Mouse (Mus musculus) heart, adult 2 months (tissue): ENCODE measurements at regions not wholly inside any gene's neighbourhood (a gene's known extent, or its start where the extent isn't known, plus 50 kb on each side); places are given as distances from the start of the nearest gene placed in this dataset.

Source experiments
- DNase-seq, 2 experiments: peaks; one replicate each; pipeline ENCODE4 v3.0.0; 2021
- H3K27ac ChIP-seq: fragments of 200-600 bp; 2 replicates; pipeline ENCODE4 v1.8.1; 2022
- H3K27me3 ChIP-seq: fragments of 200-500 bp; 2 replicates; pipeline ENCODE4 v1.6.1; 2012; ENCODE audit warnings: mild to moderate bottlenecking, low read length, inconsistent platforms, mixed read lengths; ENCODE audit not compliant: control insufficient read depth, insufficient read depth
- H3K36me3 ChIP-seq: fragments of 200-500 bp; 2 replicates; pipeline ENCODE4 v1.6.1; 2012; ENCODE audit warnings: low read length, inconsistent platforms; ENCODE audit not compliant: control insufficient read depth, insufficient read depth
- H3K4me1 ChIP-seq: fragments of 200-500 bp; 2 replicates; pipeline ENCODE4 v1.6.1; 2011; ENCODE audit warnings: low read length; ENCODE audit not compliant: control insufficient read depth, insufficient read depth
- H3K4me3 ChIP-seq: fragments of 200-600 bp; 2 replicates; pipeline ENCODE4 v1.8.1; 2022
- H3K79me2 ChIP-seq: fragments of 200-500 bp; replicated peaks from 2 replicates; pipeline ENCODE4 v1.6.1; 2012; ENCODE audit warnings: mild to moderate bottlenecking, inconsistent platforms, low read length, moderate library complexity, mixed read lengths; ENCODE audit not compliant: control insufficient read depth, insufficient read depth
- H3K9ac ChIP-seq: fragments of 200-500 bp; 2 replicates; pipeline ENCODE4 v1.6.1; 2012; ENCODE audit warnings: low read depth, mild to moderate bottlenecking, control low read depth, inconsistent platforms, low read length, mixed read lengths
- CTCF ChIP-seq: fragments of 200-600 bp; IDR thresholded peaks from 2 replicates; pipeline ENCODE4 v1.8.1; 2022; ENCODE audit warnings: antibody characterized with exemption, mild to moderate bottlenecking, moderate library complexity
- EP300 ChIP-seq: fragments of 200-500 bp; IDR thresholded peaks from 2 replicates; pipeline ENCODE4 v1.6.1; 2011; ENCODE audit warnings: low read depth, low read length, control low read depth; ENCODE audit not compliant: insufficient read depth
- POLR2A ChIP-seq: fragments of 200-500 bp; IDR thresholded peaks from 2 replicates; pipeline ENCODE4 v1.6.1; 2011; ENCODE audit warnings: mild to moderate bottlenecking, low read depth, low read length, control low read depth; ENCODE audit not compliant: insufficient read depth
- WGBS: fragments of 180-500 bp; shearing (Covaris S2); methylation state at CpG from one replicate; pipeline ENCODE4 v1.1.7; 2018; 5-methylcytosine and 5-hydroxymethylcytosine counted together
- intact Hi-C: fragments of 180-260 bp; cut with DNase I; formaldehyde crosslinking; loops from one replicate; pipeline ENCODE4 v1.15.1; 2025

DNA sequence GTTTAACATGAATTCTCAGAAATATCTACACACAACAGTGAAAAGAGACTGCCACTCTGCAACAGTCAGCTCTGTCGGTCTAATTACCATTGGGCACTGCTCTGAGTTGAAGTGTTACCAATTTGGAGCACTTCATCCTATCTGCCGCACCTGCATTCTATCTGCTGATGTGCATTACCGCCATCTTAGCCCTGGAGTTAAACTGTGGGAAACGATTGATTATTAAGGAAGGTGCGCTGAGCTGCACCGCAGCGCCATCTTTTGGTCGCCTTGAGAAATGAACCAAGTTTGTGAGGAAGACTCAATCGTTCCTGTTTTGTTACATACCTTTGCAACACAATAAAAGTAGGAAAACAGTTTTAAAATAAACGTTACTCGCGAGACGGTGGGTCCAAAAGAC is 110.5 kb downstream of the Rergl start:
- WGBS, result 5% methylated on average over 13 of the region's 13 CpGs
- H3K27ac ChIP-seq, result no peak overlapping the region
- TF ChIP-seq POLR2A, result no peak
- peak; percentile 58 for TF ChIP-seq CTCF
- intact Hi-C loops, result no loop called here
- H3K79me2 ChIP-seq, result no peaks in the 10 kb centered on the region
- no peak overlapping the region for H3K9ac ChIP-seq
- no peaks in the 10 kb centered on the region for H3K36me3 ChIP-seq
- no peaks in the 10 kb centered on the region for H3K27me3 ChIP-seq
- no peak overlapping the region for H3K4me3 ChIP-seq
- no peak for DNase-seq
- no peaks in the 10 kb centered on the region for H3K4me1 ChIP-seq

GRCm38 (mm10) chr6:139350939-139351338 is 150.8 kb downstream of the Rergl start:
- intact Hi-C loops, result no loop called here
- Histone ChIP-seq H3K36me3 (no peaks in the 10 kb centered on the region), H3K4me3 (no peak overlapping the region), H3K9ac (no peak overlapping the region), H3K27me3 (no peaks in the 10 kb centered on the region), H3K4me1 (no peaks in the 10 kb centered on the region), H3K27ac (no peak overlapping the region), H3K79me2 (no peaks in the 10 kb centered on the region)
- WGBS, result 74% methylated on average over 2 of the region's 2 CpGs
- DNase-seq, result no peak
- TF ChIP-seq EP300, result no peak
- TF ChIP-seq CTCF, result no peak
- TF ChIP-seq POLR2A, result no peak

GRCm38 (mm10) chr6:139325226-139325625 is 176.6 kb downstream of the Rergl start:
- Histone ChIP-seq H3K9ac (no peak overlapping the region), H3K79me2 (no peaks in the 10 kb centered on the region), H3K36me3 (no peaks in the 10 kb centered on the region), H3K27me3 (no peaks in the 10 kb centered on the region), H3K4me1 (no peaks in the 10 kb centered on the region), H3K4me3 (no peak overlapping the region), H3K27ac (no peak overlapping the region)
- no peak for DNase-seq
- intact Hi-C loops, result no loop called here
- WGBS, result 82% methylated on average over 7 of the region's 7 CpGs
- TF ChIP-seq POLR2A, result no peak
- TF ChIP-seq CTCF, result no peak
- TF ChIP-seq EP300, result no peak

GRCm38 (mm10) chr6:139307651-139308050 is 194.1 kb downstream of the Rergl start:
- no peak for DNase-seq
- Histone ChIP-seq H3K9ac (no peak overlapping the region), H3K4me3 (no peak overlapping the region), H3K27me3 (no peaks in the 10 kb centered on the region), H3K27ac (no peak overlapping the region), H3K4me1 (no peaks in the 10 kb centered on the region), H3K36me3 (no peaks in the 10 kb centered on the region), H3K79me2 (no peaks in the 10 kb centered on the region)
- WGBS, result 53% methylated on average over 5 of the region's 5 CpGs
- TF ChIP-seq EP300 (no peak), POLR2A (no peak), CTCF (no peak)
- intact Hi-C loops, result no loop called here

- Histone ChIP-seq H3K27ac (no peak overlapping the region), H3K27me3 (no peaks in the 10 kb centered on the region), H3K4me3 (no peak overlapping the region), H3K4me1 (no peaks in the 10 kb centered on the region), H3K79me2 (no peaks in the 10 kb centered on the region), H3K36me3 (no peaks in the 10 kb centered on the region), H3K9ac (no peak overlapping the region)
- no peak for TF ChIP-seq POLR2A
- no peak for TF ChIP-seq EP300
- no peak for TF ChIP-seq CTCF
- intact Hi-C loops, result no loop called here
- DNase-seq, result no peak
- 67% methylated on average over 2 of the region's 2 CpGs for WGBS
Observed at GRCm38 (mm10) chr6:139304306-139304705, 197.5 kb downstream of the Rergl start.

DNA sequence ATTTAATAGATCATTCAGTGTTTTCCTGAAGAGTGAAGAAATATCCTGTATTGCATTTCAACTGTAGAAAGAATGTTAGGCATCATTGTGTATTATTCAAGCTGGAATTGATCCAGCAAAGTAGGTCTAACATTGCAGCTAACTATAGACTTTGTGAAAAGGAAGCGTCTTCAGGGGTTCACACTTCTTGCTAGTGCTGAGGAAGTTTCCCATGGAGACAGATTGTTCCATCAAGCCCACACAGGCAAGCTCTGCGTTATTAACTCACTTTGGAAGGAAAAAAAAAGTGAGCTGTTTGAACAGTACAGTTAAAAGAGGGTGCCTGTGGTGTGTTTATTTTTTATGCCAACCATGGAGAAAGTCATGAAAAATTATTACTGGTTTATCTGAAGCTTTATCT is 206.1 kb downstream of the Rergl start:
- H3K4me3 ChIP-seq, result no peak overlapping the region
- no peak for DNase-seq
- no peaks in the 10 kb centered on the region for H3K36me3 ChIP-seq
- no peak overlapping the region for H3K27ac ChIP-seq
- H3K27me3 ChIP-seq, result no peaks in the 10 kb centered on the region
- 30% methylated on average over 2 of the region's 2 CpGs for WGBS
- H3K9ac ChIP-seq, result no peak overlapping the region
- intact Hi-C loops, result no loop called here
- no peaks in the 10 kb centered on the region for H3K4me1 ChIP-seq
- no peaks in the 10 kb centered on the region for H3K79me2 ChIP-seq
- TF ChIP-seq CTCF (no peak), POLR2A (no peak), EP300 (no peak)

DNA sequence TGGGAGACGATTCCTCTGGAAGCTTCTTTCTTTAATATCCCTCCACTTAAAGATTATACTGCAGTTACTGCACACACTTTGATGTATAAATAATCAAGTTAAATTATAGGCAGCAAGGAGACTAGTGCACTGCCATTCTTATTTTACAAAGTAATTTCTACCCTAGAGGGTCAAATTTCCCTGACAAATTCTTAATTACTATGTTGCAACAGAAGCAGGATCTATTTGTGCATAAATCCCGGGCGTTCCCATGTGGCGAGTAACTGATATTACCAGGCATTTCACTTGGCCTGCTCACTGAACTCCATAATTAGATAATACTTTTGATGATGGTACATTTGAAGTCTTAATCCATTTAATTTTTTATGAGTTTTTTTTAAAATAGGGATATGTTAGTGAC is 222.7 kb downstream of the Rergl start:
- no peak for TF ChIP-seq EP300
- TF ChIP-seq CTCF, result no peak
- TF ChIP-seq POLR2A, result no peak
- Histone ChIP-seq H3K36me3 (no peaks in the 10 kb centered on the region), H3K27ac (no peak overlapping the region), H3K9ac (no peak overlapping the region), H3K4me3 (no peak overlapping the region), H3K4me1 (no peaks in the 10 kb centered on the region), H3K27me3 (no peaks in the 10 kb centered on the region), H3K79me2 (no peaks in the 10 kb centered on the region)
- DNase-seq, result no peak
- intact Hi-C loops, result no loop called here
- 94% methylated on average over 4 of the region's 4 CpGs for WGBS
